Mouse (Mus musculus) 3134 (cell line): ENCODE results near the gene Zfp92.
"Not testable (repeated sequence)": the region's sequence is repeated elsewhere in the genome, so short reads cannot be mapped to it uniquely, and the experiment has no call there.

ENCODE experiments used
- DNase-seq: peaks from one replicate; pipeline ENCODE4 v3.0.0-alpha.2; 2011; ENCODE audit warnings: low spot score; ENCODE audit not compliant: insufficient read length; ENCODE audit errors: extremely low read depth

The Zfp92 gene

GRCm38 (mm10) chrX:73410880-73411517 is at the start of gene Zfp92:
Gene Zfp92, plus strand, starts transcription at chrX:73411096.
- no peak for DNase-seq

- no peak for DNase-seq
Observed at GRCm38 (mm10) chrX:73363291-73363690, 47.6 kb upstream of the Zfp92 start.

- no peak for DNase-seq
Observed at GRCm38 (mm10) chrX:73384419-73384818, 26.5 kb upstream of the Zfp92 start.

- no peak for DNase-seq
Observed at GRCm38 (mm10) chrX:73384924-73385323, 26.0 kb upstream of the Zfp92 start.

GRCm38 (mm10) chrX:73391481-73391880 is 19.4 kb upstream of the Zfp92 start:
- no peak for DNase-seq

GRCm38 (mm10) chrX:73396446-73396845 is 14.4 kb upstream of the Zfp92 start:
- DNase-seq: no peak

GRCm38 (mm10) chrX:73398636-73399035 is 12.3 kb upstream of the Zfp92 start, which contains the start of gene Gm18336:
Gene Gm18336, minus strand, starts transcription at chrX:73398736.
- not testable (repeated sequence) for DNase-seq

GRCm38 (mm10) chrX:73400951-73401350 is 9.9 kb upstream of the Zfp92 start:
- DNase-seq: no peak

GRCm38 (mm10) chrX:73401616-73402015 is 9.3 kb upstream of the Zfp92 start:
- DNase-seq: no peak

- no peak for DNase-seq
Observed at GRCm38 (mm10) chrX:73412767-73413166, 1.9 kb downstream of the Zfp92 start.

- no peak for DNase-seq
Observed at GRCm38 (mm10) chrX:73430036-73430435, 19.1 kb downstream of the Zfp92 start.

- no peak for DNase-seq
Observed at GRCm38 (mm10) chrX:73432850-73433249, 22.0 kb downstream of the Zfp92 start.

- DNase-seq: no peak
Observed at GRCm38 (mm10) chrX:73435252-73435651, 24.4 kb downstream of the Zfp92 start, which contains the start of gene Trex2. Gene Trex2, minus strand, starts transcription at chrX:73435344.

GRCm38 (mm10) chrX:73441428-73441827 is 30.5 kb downstream of the Zfp92 start:
- DNase-seq: no peak

GRCm38 (mm10) chrX:73451949-73452348 is 41.1 kb downstream of the Zfp92 start:
- DNase-seq: no peak

- peak; percentile 99 for DNase-seq
Observed at GRCm38 (mm10) chrX:73458877-73459392, 48.0 kb downstream of the Zfp92 start, which contains the start of gene Haus7. Gene Haus7, minus strand, starts transcription at chrX:73459044.

GRCm38 (mm10) chrX:73460792-73461191 is 49.9 kb downstream of the Zfp92 start:
- no peak for DNase-seq

GRCm38 (mm10) chrX:73465483-73466186 is 54.7 kb downstream of the Zfp92 start:
- peak; percentile 62 for DNase-seq

- DNase-seq: peak; percentile 37
Observed at GRCm38 (mm10) chrX:73467446-73468241, 56.7 kb downstream of the Zfp92 start.

GRCm38 (mm10) chrX:73468330-73468729 is 57.4 kb downstream of the Zfp92 start:
- no peak for DNase-seq

- no peak for DNase-seq
Observed at GRCm38 (mm10) chrX:73468752-73469151, 57.9 kb downstream of the Zfp92 start.
